Mouse (Mus musculus) retina, adult 2 months (tissue): ENCODE measurements around the gene Gzmc.
"Not testable (repeated sequence)": the region's sequence is repeated elsewhere in the genome, so short reads cannot be mapped to it uniquely, and the experiment has no call there.

ENCODE experiments used
- DNase-seq: peaks from one replicate; pipeline ENCODE4 v3.0.0-alpha.2; 2012; ENCODE audit warnings: low read depth, low spot score

Gzmc gene

GRCm38 (mm10) chr14:56234556-56234955 is at the start of gene Gzmc:
Gene Gzmc, minus strand, starts transcription at chr14:56234656.
- no peak for DNase-seq

GRCm38 (mm10) chr14:56283816-56284215 is 49.4 kb upstream of the Gzmc start:
- DNase-seq, result no peak

- DNase-seq, result no peak
Measured at GRCm38 (mm10) chr14:56281090-56281489, 46.6 kb upstream of the Gzmc start.

GRCm38 (mm10) chr14:56278691-56279090 is 44.2 kb upstream of the Gzmc start:
- not testable (repeated sequence) for DNase-seq

- DNase-seq, result not testable (repeated sequence)
Measured at GRCm38 (mm10) chr14:56276096-56276495, 41.6 kb upstream of the Gzmc start.

- no peak for DNase-seq
Measured at GRCm38 (mm10) chr14:56266109-56266508, 31.7 kb upstream of the Gzmc start.

- no peak for DNase-seq
Measured at GRCm38 (mm10) chr14:56262153-56262552, 27.7 kb upstream of the Gzmc start, which contains the start of gene Gzmb. Gene Gzmb, minus strand, starts transcription at chr14:56262260.

- DNase-seq, result no peak
Measured at GRCm38 (mm10) chr14:56240409-56240808, 6.0 kb upstream of the Gzmc start.

- DNase-seq, result no peak
Measured at GRCm38 (mm10) chr14:56211317-56211716, 23.1 kb downstream of the Gzmc start, which contains the start of gene Gzmf. Gene Gzmf, minus strand, starts transcription at chr14:56211417.

- no peak for DNase-seq
Measured at GRCm38 (mm10) chr14:56205613-56206012, 28.8 kb downstream of the Gzmc start.

GRCm38 (mm10) chr14:56205021-56205420 is 29.4 kb downstream of the Gzmc start:
- not testable (repeated sequence) for DNase-seq

GRCm38 (mm10) chr14:56203975-56204374 is 30.5 kb downstream of the Gzmc start:
- no peak for DNase-seq

- DNase-seq, result no peak
Measured at GRCm38 (mm10) chr14:56186946-56187345, 47.5 kb downstream of the Gzmc start.

GRCm38 (mm10) chr14:56186521-56186920 is 47.9 kb downstream of the Gzmc start:
- no peak for DNase-seq
